Mouse (Mus musculus) stomach, postnatal 0 days (tissue): ENCODE results near the gene Olfr107. TPM values are rescaled to one million over a fixed set of nuclear protein-coding genes. Genes with fewer than 3 reads are reported as not detected.

Experiments used
- ATAC-seq: fragments of 200-750 bp; cut with Nextera tagmentation; 2 replicates; pipeline ENCODE4 v1.8.0; 2017; ENCODE audit not compliant: low FRiP score, low TSS enrichment
- DNase-seq: peaks from one replicate; pipeline ENCODE4 v3.0.0-alpha.2; 2016; ENCODE audit warnings: low spot score
- H3K27ac ChIP-seq: fragments of 300-500 bp; sonication (generic); replicated peaks from 2 replicates; pipeline ENCODE4 v1.5.1; 2014; ENCODE audit warnings: mild to moderate bottlenecking, control low read depth
- H3K27me3 ChIP-seq: fragments of 300-500 bp; sonication (generic); 2 replicates; pipeline ENCODE4 v1.6.1; 2014; ENCODE audit warnings: low read length; ENCODE audit not compliant: control insufficient read depth, insufficient read depth
- H3K36me3 ChIP-seq: fragments of 300-500 bp; sonication (generic); 2 replicates; pipeline ENCODE4 v1.6.1; 2014; ENCODE audit warnings: low read length, mixed read lengths; ENCODE audit not compliant: control insufficient read depth, insufficient read depth
- H3K4me1 ChIP-seq: fragments of 300-500 bp; sonication (generic); replicated peaks from 2 replicates; pipeline ENCODE4 v1.6.1; 2014; ENCODE audit warnings: antibody characterized with exemption; ENCODE audit not compliant: control insufficient read depth, insufficient read depth
- H3K4me2 ChIP-seq: fragments of 300-500 bp; sonication (generic); replicated peaks from 2 replicates; pipeline ENCODE4 v1.6.1; 2014; ENCODE audit warnings: low read depth, mild to moderate bottlenecking, control low read depth, moderate library complexity
- H3K4me3 ChIP-seq: fragments of 300-500 bp; sonication (generic); 2 replicates; pipeline ENCODE4 v1.5.1; 2014; ENCODE audit warnings: low read depth, low read length, control low read depth
- H3K9ac ChIP-seq: fragments of 300-500 bp; sonication (generic); 2 replicates; pipeline ENCODE4 v1.6.1; 2014; ENCODE audit warnings: mild to moderate bottlenecking, low read length, control low read depth, mixed read lengths
- H3K9me3 ChIP-seq: fragments of 300-500 bp; sonication (generic); 2 replicates; pipeline ENCODE4 v1.6.1; 2016; ENCODE audit warnings: low read length; ENCODE audit not compliant: control insufficient read depth
- CTCF ChIP-seq: IDR thresholded peaks from 2 replicates; pipeline ENCODE4 v1.5.1; 2016; ENCODE audit warnings: antibody characterized with exemption, low read depth, mild to moderate bottlenecking, moderate library complexity
- EP300 ChIP-seq: optimal IDR thresholded peaks from 2 replicates; pipeline ENCODE3; 2016; ENCODE audit warnings: antibody characterized with exemption
- WGBS: fragments of 180-500 bp; shearing (Covaris S2); extraction: QIAGEN DNeasy Blood & Tissue Kit; methylation state at CpG from one replicate; pipeline ENCODE4 v1.1.7; 2014; 5-methylcytosine and 5-hydroxymethylcytosine counted together
- polyA plus RNA-seq: library from polyadenylated mRNA; unstranded; fragments of >200 nt; fragmentation: Nextera tagmentation; extraction: Ambion mirVana; gene quantifications from 2 replicates; pipeline ENCODE4 v1.2.1, GENCODE M21; 2015

The Olfr107 gene
- not detected in 2 replicates for polyA plus RNA-seq

GRCm38 (mm10) chr17:37398926-37399325, at the start of gene Olfr107:
Gene Olfr107 (plus strand): TSS chr17:37399226.
- Histone ChIP-seq H3K27me3 (no peaks in the 10 kb centered on the region), H3K9ac (no peak within 1 kb of the TSS), H3K27ac (no peak within 1 kb of the TSS), H3K36me3 (no peaks in the 10 kb centered on the region), H3K4me2 (no peak within 1 kb of the TSS), H3K4me1 (no peaks in the 10 kb centered on the region), H3K4me3 (no peak within 1 kb of the TSS), H3K9me3 (no peaks in the 10 kb centered on the region)
- 71% methylated on average over 3 of the region's 3 CpGs for WGBS
- no peak for ATAC-seq
- no peak for DNase-seq
- TF ChIP-seq EP300 (no peak), CTCF (no peak)

DNA sequence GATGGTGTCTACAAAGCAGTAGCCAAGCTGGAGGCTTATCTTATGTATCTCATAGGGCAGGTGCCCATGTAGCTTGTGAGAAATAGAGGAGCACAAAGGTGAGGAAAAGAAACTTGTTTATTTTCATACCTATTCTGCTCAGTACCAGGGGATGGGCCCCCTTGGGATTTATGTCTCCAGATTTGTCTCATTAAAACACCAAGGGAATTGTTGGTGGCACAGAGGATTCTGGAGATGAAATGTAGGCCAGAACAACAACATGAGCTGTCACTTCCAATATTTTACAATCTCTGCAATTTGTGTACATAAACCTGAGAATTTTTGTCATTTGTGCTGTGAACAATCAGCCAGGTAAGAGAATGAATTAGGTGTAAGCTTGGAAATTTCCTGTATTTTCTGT, 39.7 kb upstream of the Olfr107 start, which contains the start of gene Olfr104-ps:
TSS of gene Olfr104-ps (plus strand) at position 301 of the 400 bp plus-strand sequence.
- Histone ChIP-seq H3K9me3 (no peaks in the 10 kb centered on the region), H3K4me3 (no peak within 1 kb of the TSS), H3K27me3 (no peaks in the 10 kb centered on the region), H3K4me1 (no peaks in the 10 kb centered on the region), H3K27ac (no peak within 1 kb of the TSS), H3K4me2 (no peak within 1 kb of the TSS), H3K9ac (no peak within 1 kb of the TSS), H3K36me3 (no peaks in the 10 kb centered on the region)
- no peak for ATAC-seq
- DNase-seq: no peak
- TF ChIP-seq CTCF: no peak
- no peak for TF ChIP-seq EP300

DNA sequence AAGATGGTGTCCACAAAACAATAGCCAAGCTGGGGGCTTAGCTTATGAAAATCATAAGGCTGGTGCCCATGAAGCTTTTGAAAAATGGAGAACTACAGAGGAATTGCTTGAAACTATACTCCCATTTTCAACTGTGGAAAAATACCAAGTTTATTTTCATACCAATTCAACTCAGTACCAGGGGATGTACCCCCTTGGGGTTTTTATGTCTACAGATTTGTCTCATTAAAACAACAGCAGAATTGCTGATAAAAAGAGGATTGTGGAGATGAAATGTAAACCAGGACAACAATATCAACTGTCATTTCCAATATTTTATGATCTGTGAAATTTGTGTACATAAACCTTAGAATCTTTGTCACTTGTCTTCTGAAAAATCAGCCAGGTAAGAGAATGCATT, 20.3 kb upstream of the Olfr107 start, which contains the start of gene Olfr105-ps:
TSS of gene Olfr105-ps (plus strand) at position 301 of the 400 bp plus-strand sequence.
- no peak within 1 kb of the TSS for H3K4me3 ChIP-seq
- TF ChIP-seq EP300 (no peak), CTCF (no peak)
- no peak within 1 kb of the TSS for H3K27ac ChIP-seq
- H3K9me3 ChIP-seq: no peaks in the 10 kb centered on the region
- ATAC-seq (no peak), DNase-seq (no peak)
- no peaks in the 10 kb centered on the region for H3K4me1 ChIP-seq
- H3K9ac ChIP-seq: no peak within 1 kb of the TSS
- H3K36me3 ChIP-seq: no peaks in the 10 kb centered on the region
- H3K4me2 ChIP-seq: no peak within 1 kb of the TSS
- H3K27me3 ChIP-seq: no peaks in the 10 kb centered on the region

DNA sequence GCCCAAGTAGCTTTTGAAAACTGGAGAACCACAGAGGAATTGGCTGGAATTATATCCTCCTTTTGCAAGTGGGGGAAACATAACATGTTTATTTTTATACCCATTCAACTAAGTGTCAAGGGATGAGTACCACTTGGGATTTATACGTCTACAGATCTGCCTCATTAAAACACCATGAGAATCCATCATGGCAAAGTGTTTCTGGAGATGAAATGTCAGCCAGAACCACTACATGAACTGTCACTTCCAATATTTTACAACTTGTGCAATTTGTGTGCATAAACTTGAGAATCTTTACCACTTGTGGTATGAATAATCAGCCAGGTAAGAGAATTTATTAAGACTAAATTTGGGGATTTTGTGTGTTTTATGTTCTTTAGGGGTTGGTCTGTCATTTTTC, 8.9 kb upstream of the Olfr107 start, which contains the start of gene Olfr106-ps:
TSS of gene Olfr106-ps (plus strand) at position 301 of the 400 bp plus-strand sequence.
- no peak within 1 kb of the TSS for H3K9ac ChIP-seq
- no peak within 1 kb of the TSS for H3K4me3 ChIP-seq
- no peak for TF ChIP-seq EP300
- TF ChIP-seq CTCF: no peak
- no peaks in the 10 kb centered on the region for H3K27me3 ChIP-seq
- H3K4me2 ChIP-seq: no peak within 1 kb of the TSS
- ATAC-seq: no peak
- no peaks in the 10 kb centered on the region for H3K4me1 ChIP-seq
- H3K27ac ChIP-seq: no peak within 1 kb of the TSS
- H3K9me3 ChIP-seq: no peaks in the 10 kb centered on the region
- no peaks in the 10 kb centered on the region for H3K36me3 ChIP-seq
- DNase-seq: no peak
- WGBS: 64% methylated on average over 1 of the region's 1 CpGs

DNA sequence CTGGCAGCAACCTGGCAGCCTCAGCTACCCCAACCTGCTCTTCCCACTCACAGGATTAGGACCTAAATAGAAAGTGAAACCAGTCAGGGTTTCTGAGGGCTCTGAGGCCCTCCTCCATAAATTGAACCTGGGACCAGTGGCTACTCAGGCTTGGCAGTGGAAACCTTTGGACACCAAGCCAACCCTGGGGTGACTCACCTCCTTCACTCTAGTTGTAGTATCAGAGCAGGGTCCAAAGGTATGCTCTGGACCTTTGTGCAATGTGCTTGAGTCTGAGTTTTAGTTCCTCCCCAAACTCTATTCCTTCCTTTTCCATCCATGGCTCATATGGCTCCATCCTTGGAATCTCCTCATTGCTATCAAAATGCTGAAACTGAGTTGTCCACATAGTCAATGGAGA, 14.4 kb downstream of the Olfr107 start:
- no peak overlapping the region for H3K27ac ChIP-seq
- H3K4me1 ChIP-seq: no peaks in the 10 kb centered on the region
- no peaks in the 10 kb centered on the region for H3K9me3 ChIP-seq
- no peak for ATAC-seq
- TF ChIP-seq CTCF: no peak
- no peak for TF ChIP-seq EP300
- no peak overlapping the region for H3K9ac ChIP-seq
- DNase-seq: no peak
- no peak overlapping the region for H3K4me2 ChIP-seq
- no peaks in the 10 kb centered on the region for H3K27me3 ChIP-seq
- no peaks in the 10 kb centered on the region for H3K36me3 ChIP-seq
- no peak overlapping the region for H3K4me3 ChIP-seq

DNA sequence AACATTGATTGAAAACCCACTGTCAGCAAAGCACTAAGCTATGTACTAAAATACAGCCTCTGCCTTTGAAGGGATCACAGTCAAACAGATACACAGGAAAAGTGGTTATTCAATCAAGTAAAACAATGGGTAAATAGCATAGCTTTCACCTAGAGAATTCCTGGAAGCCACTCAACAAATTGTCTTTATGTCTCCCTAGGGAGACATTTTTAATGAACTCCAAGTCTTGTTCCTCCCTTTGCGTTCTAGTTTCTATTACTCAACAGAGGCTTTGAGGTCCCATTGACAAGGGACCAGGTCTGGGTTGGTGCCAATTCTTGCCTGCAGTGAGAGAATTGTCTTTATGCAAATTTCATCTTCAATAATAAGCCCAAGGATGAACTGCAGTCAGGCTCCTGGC, 46.2 kb downstream of the Olfr107 start, which contains the start of gene Olfr108:
TSS of gene Olfr108 (plus strand) at position 301 of the 400 bp plus-strand sequence.
- Histone ChIP-seq H3K4me3 (no peak within 1 kb of the TSS), H3K9ac (no peak within 1 kb of the TSS), H3K36me3 (no peaks in the 10 kb centered on the region), H3K27me3 (no peaks in the 10 kb centered on the region), H3K4me1 (no peaks in the 10 kb centered on the region), H3K4me2 (no peak within 1 kb of the TSS), H3K9me3 (no peaks in the 10 kb centered on the region), H3K27ac (no peak within 1 kb of the TSS)
- TF ChIP-seq EP300 (no peak), CTCF (no peak)
- 73% methylated on average over 1 of the region's 1 CpGs for WGBS
- DNase-seq (no peak), ATAC-seq (no peak)

Other genes with a start within 250 kb of the Olfr107 start
- not detected in 2 replicates for gene Olfr93, start 237.7 kb upstream of the Olfr107 start, polyA plus RNA-seq
- gene Ubd, start 205.3 kb upstream of the Olfr107 start, polyA plus RNA-seq: 0.15 and 0.27 TPM in 2 replicates
- gene Olfr94, start 198.2 kb upstream of the Olfr107 start, polyA plus RNA-seq: 0.16 and 0.19 TPM in 2 replicates
- not detected in 2 replicates for gene Olfr95, start 186.1 kb upstream of the Olfr107 start, polyA plus RNA-seq
- not detected in 2 replicates for gene Olfr96, start 179.1 kb upstream of the Olfr107 start, polyA plus RNA-seq
- not detected in 2 replicates for gene Olfr97, start 161.9 kb upstream of the Olfr107 start, polyA plus RNA-seq
- gene Olfr98, start 135.5 kb upstream of the Olfr107 start, polyA plus RNA-seq: not detected in 2 replicates
- 4.2 and 4.3 TPM in 2 replicates for gene H2-M3, start 129.0 kb upstream of the Olfr107 start, polyA plus RNA-seq
- gene Olfr99, start 115.8 kb upstream of the Olfr107 start, polyA plus RNA-seq: not detected in 2 replicates
- not detected in 2 replicates for gene Olfr101, start 94.9 kb upstream of the Olfr107 start, polyA plus RNA-seq
- gene Olfr102, start 82.2 kb upstream of the Olfr107 start, polyA plus RNA-seq: not detected in 2 replicates
- not detected in 2 replicates for gene Olfr103, start 59.5 kb upstream of the Olfr107 start, polyA plus RNA-seq
- gene Olfr104-ps, start 39.6 kb upstream of the Olfr107 start, polyA plus RNA-seq: not detected in 2 replicates
- gene Olfr105-ps, start 20.2 kb upstream of the Olfr107 start, polyA plus RNA-seq: not detected in 2 replicates
- not detected in 2 replicates for gene Olfr106-ps, start 8.8 kb upstream of the Olfr107 start, polyA plus RNA-seq
- gene Olfr108, start 46.3 kb downstream of the Olfr107 start, polyA plus RNA-seq: not detected in 2 replicates
- 0.02 TPM in 1 of 2 replicates, not detected in the other for gene Olfr109, start 59.7 kb downstream of the Olfr107 start, polyA plus RNA-seq
- gene H2-M2, start 84.3 kb downstream of the Olfr107 start, polyA plus RNA-seq: not detected in 2 replicates
- gene Olfr110, start 93.2 kb downstream of the Olfr107 start, polyA plus RNA-seq: not detected in 2 replicates
- gene Olfr111, start 108.8 kb downstream of the Olfr107 start, polyA plus RNA-seq: not detected in 2 replicates
- not detected in 2 replicates for gene Olfr112, start 170.2 kb downstream of the Olfr107 start, polyA plus RNA-seq
- gene Olfr113, start 178.4 kb downstream of the Olfr107 start, polyA plus RNA-seq: not detected in 2 replicates
- gene Olfr114, start 193.5 kb downstream of the Olfr107 start, polyA plus RNA-seq: not detected in 2 replicates
- not detected in 2 replicates for gene Olfr115, start 227.9 kb downstream of the Olfr107 start, polyA plus RNA-seq
- gene Olfr116, start 228.0 kb downstream of the Olfr107 start, polyA plus RNA-seq: not detected in 2 replicates